Mouse (Mus musculus) bone marrow macrophage, adult 2 months (primary cell): ENCODE data around the gene Mxd1.

ENCODE experiments used
- CTCF ChIP-seq: IDR thresholded peaks from 2 replicates; pipeline ENCODE4 v1.5.1; 2012; ENCODE audit warnings: low read depth, mild to moderate bottlenecking, low read length, moderate library complexity
- POLR2A ChIP-seq: IDR thresholded peaks from 2 replicates; pipeline ENCODE4 v1.6.1; 2012; ENCODE audit warnings: mild to moderate bottlenecking, low read depth, low read length, borderline replicate concordance

GRCm38 (mm10) chr6:86665560-86666307, 3.2 kb downstream of the Mxd1 start:
- no peak for TF ChIP-seq CTCF
- no peak for TF ChIP-seq POLR2A
